Mouse (Mus musculus) thymus, adult 2 months (tissue): ENCODE results near the gene Fam178b.

ENCODE experiments used
- CTCF ChIP-seq: fragments of 200-500 bp; IDR thresholded peaks from 2 replicates; pipeline ENCODE4 v1.5.1; 2012; ENCODE audit warnings: mild to moderate bottlenecking, control low read depth, low read length, moderate library complexity, borderline replicate concordance; ENCODE audit not compliant: control insufficient read depth, poor library complexity, insufficient read depth; ENCODE audit errors: extremely low read depth
- POLR2A ChIP-seq: fragments of 200-500 bp; IDR thresholded peaks from 2 replicates; pipeline ENCODE4 v1.6.1; 2012; ENCODE audit warnings: mild to moderate bottlenecking, low read length, control low read depth, moderate library complexity; ENCODE audit not compliant: control insufficient read depth, poor library complexity, insufficient read depth; ENCODE audit errors: extremely low read depth

- no peak for TF ChIP-seq CTCF
- TF ChIP-seq POLR2A: no peak
Measured at GRCm38 (mm10) chr1:36670256-36670655, 12.7 kb downstream of the Fam178b start.
